Mouse (Mus musculus) forebrain, embryonic 15.5 days (tissue): ENCODE measurements around the gene Cand2. TPM values are rescaled to one million over a fixed set of nuclear protein-coding genes. Genes with fewer than 3 reads are reported as not detected.
A peak's percentile ranks its signal among the peaks of the same experiment; 100 is the strongest.

Experiments used
- ATAC-seq: fragments of 200-750 bp; cut with Nextera tagmentation; replicated peaks from 2 replicates; pipeline ENCODE4 v1.8.0; 2017; ENCODE audit warnings: mild to moderate bottlenecking, moderate TSS enrichment, moderate library complexity
- H3K27ac ChIP-seq: fragments of 300-500 bp; sonication (generic); replicated peaks from 2 replicates; pipeline ENCODE4 v1.5.1; 2015; ENCODE audit warnings: mild to moderate bottlenecking, inconsistent platforms
- H3K27me3 ChIP-seq: fragments of 300-500 bp; sonication (generic); 2 replicates; pipeline ENCODE4 v1.6.1; 2015; ENCODE audit warnings: inconsistent platforms
- H3K36me3 ChIP-seq: fragments of 300-500 bp; sonication (generic); 2 replicates; pipeline ENCODE4 v1.6.1; 2015; ENCODE audit warnings: mild to moderate bottlenecking, inconsistent platforms
- H3K4me1 ChIP-seq: fragments of 300-500 bp; sonication (generic); 2 replicates; pipeline ENCODE4 v1.6.1; 2015; ENCODE audit warnings: inconsistent platforms
- H3K4me2 ChIP-seq: fragments of 300-500 bp; sonication (generic); replicated peaks from 2 replicates; pipeline ENCODE4 v1.6.1; 2015; ENCODE audit warnings: mild to moderate bottlenecking, inconsistent platforms
- H3K4me3 ChIP-seq: fragments of 300-500 bp; sonication (generic); 2 replicates; pipeline ENCODE4 v1.5.1; 2015; ENCODE audit warnings: mild to moderate bottlenecking, inconsistent platforms
- H3K9ac ChIP-seq: fragments of 300-500 bp; sonication (generic); replicated peaks from 2 replicates; pipeline ENCODE4 v1.6.1; 2015; ENCODE audit warnings: mild to moderate bottlenecking, inconsistent platforms
- H3K9me3 ChIP-seq: fragments of 300-500 bp; sonication (generic); 2 replicates; pipeline ENCODE4 v1.6.1; 2016; ENCODE audit warnings: inconsistent platforms
- WGBS: fragments of 180-500 bp; shearing (Covaris S2); methylation state at CpG from one replicate; pipeline ENCODE4 v1.1.7; 2015; ENCODE audit warnings: mixed read lengths; 5-methylcytosine and 5-hydroxymethylcytosine counted together
- microRNA-seq: library from miRNA; unstranded; fragments of <30 nt; microRNA quantifications from one replicate; pipeline ENCODE4, GENCODE M21; 2016
- polyA plus RNA-seq: library from polyadenylated mRNA; unstranded; fragments of >200 nt; fragmentation: Nextera tagmentation; extraction: Ambion mirVana; gene quantifications from 2 replicates; pipeline ENCODE4 v1.2.1, GENCODE M21; 2015

Gene Cand2
- polyA plus RNA-seq, 1 experiment from 2014 or later: 17.1 TPM

- WGBS: 76% methylated on average over 5 of the region's 5 CpGs
- peak; percentile 24; the same call in 1 of the 2 replicates for ATAC-seq
- Histone ChIP-seq H3K4me2 (peak overlapping the region; percentile 68), H3K27ac (peak overlapping the region; percentile 55; the same call in 1 of the 2 replicates), H3K36me3 (peaks cover 20% of the 10 kb centered on the region), H3K4me3 (peak overlapping the region; percentile 42), H3K9ac (no peak overlapping the region), H3K4me1 (peaks cover 10% of the 10 kb centered on the region), H3K9me3 (no peaks in the 10 kb centered on the region), H3K27me3 (no peaks in the 10 kb centered on the region)
Measured at GRCm38 (mm10) chr6:115838745-115839144, 64.4 kb downstream of the Cand2 start.

GRCm38 (mm10) chr6:115845006-115845405 is 70.7 kb downstream of the Cand2 start:
- WGBS: 93% methylated on average over 4 of the region's 4 CpGs
- Histone ChIP-seq H3K27ac (no peak overlapping the region), H3K4me2 (no peak overlapping the region), H3K9me3 (no peaks in the 10 kb centered on the region), H3K36me3 (peaks cover 41% of the 10 kb centered on the region), H3K27me3 (no peaks in the 10 kb centered on the region), H3K4me3 (no peak overlapping the region), H3K9ac (no peak overlapping the region), H3K4me1 (no peaks in the 10 kb centered on the region)
- ATAC-seq: no peak

- 43% methylated on average over 8 of the region's 8 CpGs for WGBS
- no peaks in the 10 kb centered on the region for H3K27me3 ChIP-seq
- peak overlapping the region; percentile 3; the same call in 1 of the 2 replicates for H3K27ac ChIP-seq
- no peak overlapping the region for H3K4me3 ChIP-seq
- peaks cover 35% of the 10 kb centered on the region for H3K36me3 ChIP-seq
- no peak overlapping the region for H3K4me2 ChIP-seq
- peaks cover under 1% of the 10 kb centered on the region; the same call in 1 of the 2 replicates for H3K4me1 ChIP-seq
- no peaks in the 10 kb centered on the region for H3K9me3 ChIP-seq
- H3K9ac ChIP-seq: no peak overlapping the region
- ATAC-seq: no peak
Measured at GRCm38 (mm10) chr6:115846640-115847411, 72.5 kb downstream of the Cand2 start.

GRCm38 (mm10) chr6:115848598-115849304 is 74.4 kb downstream of the Cand2 start:
- 94% methylated on average over 10 of the region's 10 CpGs for WGBS
- Histone ChIP-seq H3K27me3 (no peaks in the 10 kb centered on the region), H3K36me3 (peaks cover 21% of the 10 kb centered on the region), H3K4me3 (no peak overlapping the region), H3K9ac (no peak overlapping the region), H3K27ac (no peak overlapping the region), H3K4me1 (peaks cover 12% of the 10 kb centered on the region), H3K9me3 (no peaks in the 10 kb centered on the region), H3K4me2 (no peak overlapping the region)
- ATAC-seq: no peak

GRCm38 (mm10) chr6:115852446-115853090 is 78.2 kb downstream of the Cand2 start:
- no peaks in the 10 kb centered on the region for H3K9me3 ChIP-seq
- H3K9ac ChIP-seq: peak overlapping the region; percentile 55
- peaks cover 11% of the 10 kb centered on the region for H3K36me3 ChIP-seq
- 5% methylated on average over 20 of the region's 20 CpGs for WGBS
- no peaks in the 10 kb centered on the region for H3K27me3 ChIP-seq
- peak overlapping the region; percentile 89 for H3K27ac ChIP-seq
- H3K4me2 ChIP-seq: peak overlapping the region; percentile 76
- H3K4me3 ChIP-seq: peak overlapping the region; percentile 52
- H3K4me1 ChIP-seq: peaks cover 29% of the 10 kb centered on the region
- no peak for ATAC-seq

- H3K36me3 ChIP-seq: peaks cover 10% of the 10 kb centered on the region
- peak within 1 kb of the TSS; percentile 58 for H3K9ac ChIP-seq
- H3K9me3 ChIP-seq: no peaks in the 10 kb centered on the region
- peak; percentile 99 for ATAC-seq
- H3K4me3 ChIP-seq: peak within 1 kb of the TSS; percentile 52
- peak within 1 kb of the TSS; percentile 76 for H3K4me2 ChIP-seq
- under 1% methylated on average over 51 of the region's 51 CpGs for WGBS
- peak within 1 kb of the TSS; percentile 89 for H3K27ac ChIP-seq
- H3K27me3 ChIP-seq: no peaks in the 10 kb centered on the region
- H3K4me1 ChIP-seq: peaks cover 29% of the 10 kb centered on the region
Measured at GRCm38 (mm10) chr6:115853091-115853813, 78.9 kb downstream of the Cand2 start, which contains the start of the genes Mbd4 and Ift122. Mbd4 (minus strand) TSS chr6:115853371. Ift122 (plus strand) TSS chr6:115853470.

GRCm38 (mm10) chr6:115853985-115854384 is 79.6 kb downstream of the Cand2 start:
- Histone ChIP-seq H3K9me3 (no peaks in the 10 kb centered on the region), H3K4me2 (peak overlapping the region; percentile 51), H3K27me3 (no peaks in the 10 kb centered on the region), H3K27ac (peak overlapping the region; percentile 89), H3K9ac (peak overlapping the region; percentile 58), H3K36me3 (peaks cover 5% of the 10 kb centered on the region), H3K4me1 (peaks cover 29% of the 10 kb centered on the region), H3K4me3 (peak overlapping the region; percentile 52)
- WGBS: 36% methylated on average over 7 of the region's 7 CpGs
- ATAC-seq: no peak

GRCm38 (mm10) chr6:115854432-115854831 is 80.1 kb downstream of the Cand2 start:
- H3K4me3 ChIP-seq: no peak overlapping the region
- 75% methylated on average over 2 of the region's 2 CpGs for WGBS
- H3K4me1 ChIP-seq: peaks cover 29% of the 10 kb centered on the region
- no peak overlapping the region for H3K4me2 ChIP-seq
- H3K27ac ChIP-seq: no peak overlapping the region
- no peak overlapping the region for H3K9ac ChIP-seq
- H3K27me3 ChIP-seq: no peaks in the 10 kb centered on the region
- H3K36me3 ChIP-seq: 0 out of 2 replicates have a peak, but pooled peaks cover under 1% of the 10 kb centered on the region
- ATAC-seq: no peak
- no peaks in the 10 kb centered on the region for H3K9me3 ChIP-seq

Small RNAs within 50 kb of the gene (microRNA-seq; reads per million reads assigned to microRNA genes)
- 1.1 reads per million for gene Mir7660

Other genes starting within 250 kb of the Cand2 start
- 39.8 and 43.4 TPM in 2 replicates for gene Tsen2, start 229.9 kb upstream of the Cand2 start, polyA plus RNA-seq
- 0.39 and 0.41 TPM in 2 replicates for gene Mkrn2os, start 182.0 kb upstream of the Cand2 start, polyA plus RNA-seq
- gene Mkrn2, start 172.6 kb upstream of the Cand2 start, polyA plus RNA-seq: 41.8 and 44.7 TPM in 2 replicates
- 155 and 161 TPM in 2 replicates for gene Raf1, start 97.9 kb upstream of the Cand2 start, polyA plus RNA-seq
- 0.40 and 0.75 TPM in 2 replicates for gene Tmem40, start 12.1 kb upstream of the Cand2 start, polyA plus RNA-seq
- gene Rpl32, start 34.2 kb downstream of the Cand2 start, polyA plus RNA-seq: 1,339 and 1,342 TPM in 2 replicates
- 1.8 and 2.0 TPM in 2 replicates for gene Efcab12, start 63.9 kb downstream of the Cand2 start, polyA plus RNA-seq
- 15.5 and 16.3 TPM in 2 replicates for gene Mbd4, start 78.8 kb downstream of the Cand2 start, polyA plus RNA-seq
- gene Ift122, start 78.9 kb downstream of the Cand2 start, polyA plus RNA-seq: 28.2 and 29.4 TPM in 2 replicates
- gene Rho, start 157.2 kb downstream of the Cand2 start, polyA plus RNA-seq: 0.09 and 0.19 TPM in 2 replicates
- gene H1foo, start 170.4 kb downstream of the Cand2 start, polyA plus RNA-seq: not detected in 2 replicates
- gene Plxnd1, start 220.5 kb downstream of the Cand2 start, polyA plus RNA-seq: 13.5 and 21.4 TPM in 2 replicates